Mouse (Mus musculus) E14TG2a.4 (cell line): ENCODE measurements around the gene Dnajc17.

Experiments
- CTCF ChIP-seq: conservative IDR thresholded peaks from 2 replicates; pipeline ENCODE4 v1.5.1; 2014; ENCODE audit warnings: low read length
- NANOG ChIP-seq: IDR thresholded peaks from 2 replicates; pipeline ENCODE4 v1.6.1; 2014; ENCODE audit warnings: borderline replicate concordance, low read length, mixed read lengths

DNA sequence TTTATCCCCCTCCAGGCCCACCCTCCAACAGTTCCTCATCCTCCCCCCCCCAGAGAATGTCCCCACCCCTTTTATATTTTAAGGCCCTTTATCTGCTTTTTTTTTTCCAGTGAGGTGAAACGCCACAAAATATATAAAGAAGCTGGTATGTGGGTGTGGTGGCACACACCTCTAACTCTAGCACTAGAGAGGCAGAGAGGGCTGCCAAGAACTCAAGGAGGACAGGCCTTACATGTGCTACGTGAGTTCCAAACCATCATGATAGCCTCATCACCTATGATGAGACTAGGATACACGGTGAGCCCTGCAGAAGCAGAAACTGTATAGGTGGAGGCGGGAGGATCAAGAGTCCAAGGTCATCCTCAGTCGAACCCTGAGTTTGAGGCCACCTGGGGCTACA lies 17.6 kb downstream of the Dnajc17 start:
- TF ChIP-seq CTCF, result no peak
- no peak for TF ChIP-seq NANOG
